Mouse (Mus musculus) stomach, postnatal 0 days (tissue): ENCODE data around the gene Fsd1.

Experiments
- CTCF ChIP-seq: IDR thresholded peaks from 2 replicates; pipeline ENCODE4 v1.5.1; 2016; ENCODE audit warnings: antibody characterized with exemption, low read depth, mild to moderate bottlenecking, moderate library complexity
- EP300 ChIP-seq: optimal IDR thresholded peaks from 2 replicates; pipeline ENCODE3; 2016; ENCODE audit warnings: antibody characterized with exemption

DNA sequence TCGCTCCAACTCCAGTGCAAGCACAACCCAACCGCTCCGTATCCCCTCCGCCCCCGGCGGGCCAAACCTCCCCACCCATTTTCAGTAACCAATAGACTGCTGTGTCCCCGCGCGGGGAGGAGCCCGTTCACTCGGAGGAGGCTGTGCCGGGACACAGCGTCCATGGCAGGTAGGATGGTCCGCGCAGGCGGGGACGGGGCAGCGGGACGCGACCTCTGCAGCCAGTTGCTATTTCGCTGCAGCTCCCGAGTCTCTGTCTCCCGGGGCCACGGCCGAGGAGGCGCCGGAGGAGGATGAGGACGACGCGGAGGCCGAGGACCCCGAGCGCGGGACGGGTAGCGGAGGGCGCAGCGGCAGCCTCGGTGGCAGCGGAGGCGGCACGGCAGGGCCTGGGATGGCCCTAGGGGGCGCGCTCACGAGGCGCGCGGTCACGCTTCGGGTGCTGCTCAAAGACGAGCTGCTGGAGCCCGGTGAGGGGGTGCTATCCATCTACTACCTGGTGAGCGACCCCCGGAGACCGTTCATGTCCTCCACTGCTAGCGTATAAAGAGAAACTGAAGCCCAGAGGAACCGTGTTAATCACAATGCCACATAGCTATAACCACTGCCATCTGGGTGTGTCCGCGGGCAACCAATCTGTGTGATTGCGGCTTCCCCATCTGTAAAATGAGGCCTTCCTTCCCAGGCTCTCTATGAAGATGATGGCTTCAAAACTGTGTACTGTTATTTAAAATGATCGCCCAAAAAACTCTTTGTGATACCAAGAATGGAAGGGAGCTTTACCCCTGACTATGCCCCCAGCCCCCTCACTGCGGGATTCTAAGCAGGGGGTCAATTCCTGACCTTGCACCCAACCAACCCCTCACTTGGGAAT is 23.0 kb downstream of the Fsd1 start:
- peak; percentile 62 for TF ChIP-seq CTCF
- TF ChIP-seq EP300: no peak
